Mouse (Mus musculus): ENCODE results near the gene Sh2b2. TPM values are rescaled to one million over a fixed set of nuclear protein-coding genes. Genes with fewer than 3 reads are reported as not detected.
A peak's percentile ranks its signal among the peaks of the same experiment; 100 is the strongest.

Sh2b2 gene
- total RNA-seq (2021): 10 to 100 TPM; 10.3 to 11.5 TPM
- long read RNA-seq, experiment 1, transcript Sh2b2-201 (9 exons, 2,848 nt): major isoform, 13 of 22 reads
- long read RNA-seq, experiment 1, partial matches to known transcripts: 2 of 22 reads
- long read RNA-seq, experiment 1, other reads (novel, unspliced or antisense): 3 of 22 reads
- long read RNA-seq, experiment 2, transcript Sh2b2-201 (9 exons, 2,848 nt): major isoform, 18 of 26 reads
- long read RNA-seq, experiment 2, partial matches to known transcripts: 3 of 26 reads
- long read RNA-seq, experiment 2, other reads (novel, unspliced or antisense): 4 of 26 reads

GRCm38 (mm10) chr5:136246452-136246838, at the start of gene Sh2b2:
Sh2b2 (minus strand) TSS chr5:136246556.
- DNase-seq: no peak

- DNase-seq: no peak
Observed at GRCm38 (mm10) chr5:136292971-136293418, 46.6 kb upstream of the Sh2b2 start.

- DNase-seq: no peak
Observed at GRCm38 (mm10) chr5:136292361-136292760, 46.0 kb upstream of the Sh2b2 start.

GRCm38 (mm10) chr5:136291562-136291961, 45.2 kb upstream of the Sh2b2 start:
- no peak for DNase-seq

- no peak for DNase-seq
Observed at GRCm38 (mm10) chr5:136289776-136290175, 43.4 kb upstream of the Sh2b2 start.

- no peak for DNase-seq
Observed at GRCm38 (mm10) chr5:136288351-136289081, 42.2 kb upstream of the Sh2b2 start.

- DNase-seq: no peak
Observed at GRCm38 (mm10) chr5:136286566-136286965, 40.2 kb upstream of the Sh2b2 start.

GRCm38 (mm10) chr5:136285106-136285505, 38.8 kb upstream of the Sh2b2 start:
- no peak for DNase-seq

- no peak for DNase-seq
Observed at GRCm38 (mm10) chr5:136281351-136281750, 35.0 kb upstream of the Sh2b2 start.

GRCm38 (mm10) chr5:136274739-136275138, 28.4 kb upstream of the Sh2b2 start:
- no peak for DNase-seq

GRCm38 (mm10) chr5:136269937-136270336, 23.6 kb upstream of the Sh2b2 start:
- no peak for DNase-seq

GRCm38 (mm10) chr5:136266077-136266476, 19.7 kb upstream of the Sh2b2 start:
- DNase-seq: no peak

- no peak for DNase-seq
Observed at GRCm38 (mm10) chr5:136263342-136263741, 17.0 kb upstream of the Sh2b2 start.

GRCm38 (mm10) chr5:136258919-136259318, 12.6 kb upstream of the Sh2b2 start:
- DNase-seq: peak; percentile 79

- DNase-seq: peak; percentile 76
Observed at GRCm38 (mm10) chr5:136252899-136253298, 6.5 kb upstream of the Sh2b2 start.

GRCm38 (mm10) chr5:136251004-136251403, 4.6 kb upstream of the Sh2b2 start:
- DNase-seq: peak; percentile 45

GRCm38 (mm10) chr5:136248441-136248840, 2.1 kb upstream of the Sh2b2 start:
- no peak for DNase-seq

- DNase-seq: no peak
Observed at GRCm38 (mm10) chr5:136245541-136246451, 560 bp downstream of the Sh2b2 start.

GRCm38 (mm10) chr5:136244762-136245540, 1.4 kb downstream of the Sh2b2 start:
- peak; percentile 91 for DNase-seq

- no peak for DNase-seq
Observed at GRCm38 (mm10) chr5:136243851-136244761, 2.2 kb downstream of the Sh2b2 start.

GRCm38 (mm10) chr5:136241161-136241560, 5.2 kb downstream of the Sh2b2 start:
- DNase-seq: no peak
